Mouse (Mus musculus) bone marrow macrophage, adult 2 months (primary cell): ENCODE measurements at regions not wholly inside any gene's neighbourhood (a gene's known extent, or its start where the extent isn't known, plus 50 kb on each side); places are given as distances from the start of the nearest gene placed in this dataset.

Experiments used
- CTCF ChIP-seq: IDR thresholded peaks from 2 replicates; pipeline ENCODE4 v1.5.1; 2012; ENCODE audit warnings: low read depth, mild to moderate bottlenecking, low read length, moderate library complexity
- POLR2A ChIP-seq: IDR thresholded peaks from 2 replicates; pipeline ENCODE4 v1.6.1; 2012; ENCODE audit warnings: mild to moderate bottlenecking, low read depth, low read length, borderline replicate concordance

DNA sequence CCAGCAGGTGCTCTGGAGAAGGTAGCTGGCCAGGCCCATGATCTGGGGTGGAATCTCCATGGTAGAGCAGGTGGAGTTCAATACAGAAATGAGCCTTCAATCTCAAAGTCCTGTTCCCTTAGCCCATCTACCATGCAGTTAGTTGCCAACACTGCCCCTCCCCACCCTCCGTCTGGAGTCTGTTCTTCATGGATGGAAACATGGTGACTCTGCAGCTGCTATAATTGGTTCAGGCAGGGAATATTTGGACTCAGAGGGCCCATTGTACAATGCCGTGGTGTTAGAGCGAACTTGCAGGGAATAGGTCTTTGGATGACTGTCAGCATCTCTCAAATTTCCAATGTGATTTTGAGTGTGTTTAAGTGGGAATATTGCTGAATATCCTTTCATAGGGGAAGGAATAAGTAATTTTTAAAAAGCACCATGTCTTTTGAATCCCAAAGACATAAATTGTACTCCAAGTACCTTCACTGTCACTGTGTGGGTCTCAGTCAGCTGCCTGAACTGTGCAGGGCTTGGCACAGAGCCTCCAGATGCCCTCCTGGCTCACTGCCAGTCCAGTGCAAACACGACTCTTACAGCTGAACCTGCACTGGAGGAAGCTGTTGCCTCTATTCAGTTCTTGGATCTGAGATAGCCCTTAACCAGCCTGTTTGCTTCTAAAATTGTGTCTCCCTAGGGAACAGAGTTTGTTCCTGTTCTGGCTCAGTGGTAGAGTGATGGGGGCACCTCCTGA lies 162.8 kb upstream of the Eef2kmt start:
- TF ChIP-seq POLR2A (no peak), CTCF (no peak)
